Mouse (Mus musculus) MEL (cell line): ENCODE data around the gene Fam169a. TPM values are rescaled to one million over a fixed set of nuclear protein-coding genes. Genes with fewer than 3 reads are reported as not detected.
A peak's percentile ranks its signal among the peaks of the same experiment; 100 is the strongest.
"Not testable (repeated sequence)": the region's sequence is repeated elsewhere in the genome, so short reads cannot be mapped to it uniquely, and the experiment has no call there.

Experiments used
- DNase-seq: peaks from one replicate; pipeline ENCODE4 v3.0.0; 2011; ENCODE audit warnings: low read depth, low spot score
- H3K27ac ChIP-seq: 2 replicates; pipeline ENCODE4 v1.5.1; 2012; ENCODE audit warnings: low read depth, mild to moderate bottlenecking, control low read depth, low read length, moderate library complexity; ENCODE audit not compliant: control insufficient read depth
- H3K27me3 ChIP-seq, 2 experiments: fragments of 150-350 bp in 1 of 2; sonication (generic) in 1 of 2; 2 replicates each; pipeline ENCODE4 v1.6.1; 2012; ENCODE audit warnings: low read length in 2 of 2, mild to moderate bottlenecking in 2 of 2, improper control_type of control experiment in 1 of 2, moderate library complexity in 1 of 2; ENCODE audit not compliant: insufficient read depth in 2 of 2, control insufficient read depth in 1 of 2
- H3K36me3 ChIP-seq, 2 experiments: 2 replicates each; pipeline ENCODE4 v1.6.1; 2012 to 2014; ENCODE audit warnings: low read length in 2 of 2, improper control_type of control experiment in 1 of 2, inconsistent platforms in 1 of 2, mild to moderate bottlenecking in 1 of 2; ENCODE audit not compliant: insufficient read depth in 2 of 2, control insufficient read depth in 1 of 2
- H3K4me1 ChIP-seq, 2 experiments: fragments of 150-350 bp in 1 of 2; sonication (generic) in 1 of 2; 2 replicates each; pipeline ENCODE4 v1.6.1; 2012; ENCODE audit warnings: low read length in 2 of 2, improper control_type of control experiment in 1 of 2, mild to moderate bottlenecking in 1 of 2; ENCODE audit not compliant: insufficient read depth in 2 of 2, control insufficient read depth in 1 of 2
- H3K4me3 ChIP-seq, 2 experiments: fragments of 150-350 bp in 1 of 2; sonication (generic) in 1 of 2; 2 replicates each; pipeline ENCODE4 v1.5.1; 2012; ENCODE audit warnings: low read depth in 2 of 2, low read length in 2 of 2, mild to moderate bottlenecking in 2 of 2, moderate library complexity in 2 of 2, control low read depth in 1 of 2, improper control_type of control experiment in 1 of 2; ENCODE audit not compliant: control insufficient read depth in 1 of 2, insufficient read depth in 1 of 2
- H3K79me2 ChIP-seq: 2 replicates; pipeline ENCODE4 v1.6.1; 2012; ENCODE audit warnings: mild to moderate bottlenecking, low read length, moderate library complexity; ENCODE audit not compliant: control insufficient read depth, poor library complexity, insufficient read depth
- H3K9ac ChIP-seq: 2 replicates; pipeline ENCODE4 v1.6.1; 2012; ENCODE audit warnings: low read depth, mild to moderate bottlenecking, control low read depth, low read length, moderate library complexity; ENCODE audit not compliant: control insufficient read depth, poor library complexity, severe bottlenecking
- H3K9me3 ChIP-seq: fragments of 150-350 bp; sonication (generic); replicated peaks from 2 replicates; pipeline ENCODE4 v1.6.1; 2012; ENCODE audit warnings: mild to moderate bottlenecking, low read length, improper control_type of control experiment, moderate library complexity; ENCODE audit not compliant: insufficient read depth
- CHD1 ChIP-seq: IDR thresholded peaks from 2 replicates; pipeline ENCODE4 v1.6.1; 2012; ENCODE audit warnings: low read depth, mild to moderate bottlenecking, inconsistent platforms, low read length, improper control_type of control experiment
- E2F4 ChIP-seq: IDR thresholded peaks from 2 replicates; pipeline ENCODE4 v1.6.1; 2011; ENCODE audit warnings: low read depth, low read length, improper control_type of control experiment, borderline replicate concordance
- ELF1 ChIP-seq: IDR thresholded peaks from 2 replicates; pipeline ENCODE4 v1.6.1; 2014; ENCODE audit warnings: low read depth, mild to moderate bottlenecking, inconsistent platforms, low read length, improper control_type of control experiment, moderate library complexity
- EP300 ChIP-seq, 2 experiments: IDR thresholded peaks; 2 replicates each; pipeline ENCODE4 v1.6.1; 2011; ENCODE audit warnings: improper control_type of control experiment in 2 of 2, low read length in 2 of 2, low read depth in 1 of 2, mild to moderate bottlenecking in 1 of 2
- GATA1 ChIP-seq: IDR thresholded peaks from 2 replicates; pipeline ENCODE4 v1.6.1; 2011; ENCODE audit warnings: low read depth, low read length, improper control_type of control experiment
- MAZ ChIP-seq: IDR thresholded peaks from 2 replicates; pipeline ENCODE4 v1.6.1; 2012; ENCODE audit warnings: low read depth, mild to moderate bottlenecking, inconsistent platforms, low read length, improper control_type of control experiment
- NELFE ChIP-seq: IDR thresholded peaks from 2 replicates; pipeline ENCODE4 v1.6.1; 2011; ENCODE audit warnings: low read depth, low read length, improper control_type of control experiment
- POLR2A ChIP-seq, 2 experiments: IDR thresholded peaks; 2 replicates each; pipeline ENCODE4 v1.6.1; 2011 to 2012; ENCODE audit warnings: low read length in 2 of 2, mild to moderate bottlenecking in 2 of 2, control low read depth in 1 of 2, improper control_type of control experiment in 1 of 2, low read depth in 1 of 2, moderate library complexity in 1 of 2; ENCODE audit not compliant: control insufficient read depth in 1 of 2, insufficient read depth in 1 of 2, poor library complexity in 1 of 2
- TBP ChIP-seq: IDR thresholded peaks from 2 replicates; pipeline ENCODE4 v1.8.0; 2011; ENCODE audit warnings: low read depth, low read length, improper control_type of control experiment
- TCF12 ChIP-seq: IDR thresholded peaks from 2 replicates; pipeline ENCODE4 v1.6.1; 2014; ENCODE audit warnings: low read depth, mild to moderate bottlenecking, inconsistent platforms, low read length, improper control_type of control experiment, moderate library complexity
- USF1 ChIP-seq: IDR thresholded peaks from 2 replicates; pipeline ENCODE4 v1.6.1; 2014; ENCODE audit warnings: low read depth, mild to moderate bottlenecking, inconsistent platforms, low read length, improper control_type of control experiment, moderate library complexity
- polyA plus RNA-seq, 2 experiments: library from polyadenylated mRNA; stranded (reverse) in 1 of 2; unstranded in 1 of 2; fragments of >175 nt in 1 of 2; fragments of >200 nt in 1 of 2; gene quantifications; 2 replicates each; pipeline versions ENCODE4 v1.2.1 to v1.2.4; 2012; ENCODE audit warnings: low replicate concordance in 2 of 2, low read depth in 1 of 2; ENCODE audit not compliant: insufficient read length in 2 of 2, insufficient read depth in 1 of 2, missing spikeins in 1 of 2
- total RNA-seq: library from RNA; depleted of rRNA; stranded (reverse); fragments of 300-350 nt; gene quantifications from 2 replicates; pipeline ENCODE4 v1.2.3, GENCODE M21; 2012

Gene Fam169a
- total and polyA plus RNA-seq, 3 experiments = 0.62 to 0.89 TPM; not detected in 1

GRCm38 (mm10) chr13:97137466-97138400 is 70.6 kb downstream of the Fam169a start, which contains the start of the genes Gfm2 and Nsa2 (continued):
- TF ChIP-seq NELFE (peak; percentile 88), POLR2A (IDR thresholded peaks at IDR 0.05; ENCODE audit: control insufficient read depth in 1 of 2, insufficient read depth in 1 of 2, low read depth in 1 of 2, low read length in 2 of 2, poor library complexity in 1 of 2) (peak; percentile 85 to 98), TBP (peak; percentile 89), CHD1 (no peak), MAZ (no peak), E2F4 (peak; percentile 68; the same call in 1 of the 2 replicates), ELF1 (peak; percentile 89), EP300 (IDR thresholded peaks at IDR 0.05; ENCODE audit: low read depth in 1 of 2, low read length in 2 of 2) (0 out of 4 replicates have a peak, but pooled peaks of 1 of the 2 experiments have one; percentile 11), USF1 (no peak), TCF12 (peak; percentile 76)

DNA sequence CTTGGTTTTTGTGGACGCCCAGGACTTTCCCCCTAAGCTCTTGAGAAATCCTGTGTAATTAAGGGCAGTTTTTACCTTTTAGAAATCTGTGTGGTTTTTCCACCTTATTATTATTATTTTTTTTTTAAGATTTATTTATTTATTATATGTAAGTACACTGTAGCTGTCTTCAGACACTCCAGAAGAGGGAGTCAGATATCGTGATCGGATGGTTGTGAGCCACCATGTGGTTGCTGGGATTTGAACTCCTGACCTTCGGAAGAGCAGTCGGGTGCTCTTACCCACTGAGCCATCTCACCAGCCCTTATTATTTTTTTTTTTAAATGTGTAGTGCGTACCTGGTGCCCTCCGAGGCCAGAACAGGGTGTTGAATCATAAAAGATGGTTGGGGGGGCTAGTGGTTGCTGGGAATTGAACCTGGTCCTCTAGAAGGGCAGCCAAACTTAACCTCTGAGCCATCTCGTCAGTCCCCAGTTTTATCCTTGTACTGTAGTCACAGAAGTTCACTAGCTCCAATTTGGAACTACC is 71.4 kb downstream of the Fam169a start:
- H3K27me3 ChIP-seq, H3K9me3 ChIP-seq, H3K4me1 ChIP-seq: not testable (repeated sequence)
- Histone ChIP-seq H3K9ac (peak overlapping the region; percentile 98), H3K36me3 (peaks cover 10 to 13% of the 10 kb centered on the region in 2 experiments), H3K79me2 (peaks cover 16% of the 10 kb centered on the region), H3K27ac (peak overlapping the region; percentile 83), H3K4me3 (peak overlapping the region; percentile 93 to 98)
- peak; percentile 87 for TF ChIP-seq TBP
- DNase-seq = peak; percentile 42

DNA sequence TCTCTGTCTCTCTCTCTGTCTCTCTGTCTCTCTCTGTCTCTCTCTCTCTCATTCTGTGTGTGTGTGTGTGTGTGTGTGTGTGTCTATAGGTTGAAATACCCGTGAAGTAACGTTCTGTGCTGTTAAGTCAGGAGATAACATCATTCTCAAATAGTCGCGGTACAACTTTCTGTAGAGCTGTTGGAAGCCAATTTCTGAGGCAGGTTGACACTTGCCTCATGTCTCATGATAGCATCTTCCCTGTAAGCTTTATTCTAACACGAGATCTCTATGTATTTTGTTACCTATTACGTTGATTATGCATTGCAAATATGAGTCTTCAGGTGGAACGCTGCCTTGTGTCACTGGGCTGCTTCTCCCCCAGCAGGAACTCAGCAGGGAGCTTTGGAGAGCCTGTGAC is 75.2 kb downstream of the Fam169a start:
- no peak overlapping the region for H3K4me3 ChIP-seq
- H3K9ac ChIP-seq = no peak overlapping the region
- peaks cover 11% of the 10 kb centered on the region for H3K79me2 ChIP-seq
- no peaks in the 10 kb centered on the region for H3K9me3 ChIP-seq
- no peak for TF ChIP-seq TCF12
- TF ChIP-seq GATA1 = no peak
- no peaks in the 10 kb centered on the region for H3K27me3 ChIP-seq
- no peak overlapping the region for H3K27ac ChIP-seq
- no peaks in the 10 kb centered on the region for H3K4me1 ChIP-seq
- DNase-seq = no peak
- peaks cover 2 to 9% of the 10 kb centered on the region in 2 experiments for H3K36me3 ChIP-seq
